Mouse (Mus musculus) cortical plate, adult 2 months (tissue): ENCODE results near the gene Rrh. TPM values are rescaled to one million over a fixed set of nuclear protein-coding genes. Genes with fewer than 3 reads are reported as not detected.

ENCODE experiments used
- H3K27ac ChIP-seq: fragments of 200-500 bp; 2 replicates; pipeline ENCODE4 v1.5.1; 2012; ENCODE audit warnings: low read length, control low read depth, inconsistent platforms; ENCODE audit not compliant: insufficient read depth
- H3K4me1 ChIP-seq: fragments of 200-500 bp; 2 replicates; pipeline ENCODE4 v1.6.1; 2011; ENCODE audit warnings: low read length; ENCODE audit not compliant: control insufficient read depth, insufficient read depth
- H3K4me3 ChIP-seq: fragments of 200-500 bp; 2 replicates; pipeline ENCODE4 v1.5.1; 2011; ENCODE audit warnings: mild to moderate bottlenecking, low read length, control low read depth; ENCODE audit not compliant: insufficient read depth
- CTCF ChIP-seq: fragments of 200-500 bp; IDR thresholded peaks from 2 replicates; pipeline ENCODE4 v1.5.1; 2011; ENCODE audit warnings: mild to moderate bottlenecking, control low read depth, low read length; ENCODE audit not compliant: insufficient read depth; ENCODE audit errors: extremely low read depth
- POLR2A ChIP-seq: fragments of 200-500 bp; IDR thresholded peaks from 2 replicates; pipeline ENCODE4 v1.6.1; 2011; ENCODE audit warnings: mild to moderate bottlenecking, low read length, control low read depth; ENCODE audit not compliant: insufficient read depth; ENCODE audit errors: extremely low read depth
- polyA plus RNA-seq: library from polyadenylated mRNA; depleted of rRNA; stranded (reverse); fragments of >200 nt; gene quantifications from 2 replicates; pipeline ENCODE4 v1.2.3, GENCODE M21; 2012; rRNA removed

The Rrh gene
- polyA plus RNA-seq, 1 experiment = 0.42 TPM

- no peaks in the 10 kb centered on the region for H3K4me1 ChIP-seq
- peak within 1 kb of the TSS; percentile 8; the same call in 1 of the 2 replicates for H3K4me3 ChIP-seq
- no peak within 1 kb of the TSS for H3K27ac ChIP-seq
- no peak for TF ChIP-seq POLR2A
- TF ChIP-seq CTCF = no peak
These were observed 67.5 kb downstream of the Rrh start, which contains the start of gene Egf for GRCm38 (mm10) chr3:129754650-129755604. Egf (minus strand) TSS chr3:129755316.

Other genes starting within 250 kb of the Rrh start
- 3.5 and 4.2 TPM in 2 replicates for gene Egf, start 67.3 kb downstream of the Rrh start, polyA plus RNA-seq
- gene Lrit3, start 18.6 kb downstream of the Rrh start, polyA plus RNA-seq = 0.10 and 0.11 TPM in 2 replicates
- gene Gar1, start 8.8 kb upstream of the Rrh start, polyA plus RNA-seq = 50.9 and 51.4 TPM in 2 replicates
- 0.04 TPM in 1 of 2 replicates, not detected in the other for gene Cfi, start 13.3 kb upstream of the Rrh start, polyA plus RNA-seq
- 27.9 and 29.0 TPM in 2 replicates for gene Pla2g12a, start 56.0 kb upstream of the Rrh start, polyA plus RNA-seq
- gene Casp6, start 78.8 kb upstream of the Rrh start, polyA plus RNA-seq = 13.8 and 15.7 TPM in 2 replicates
- gene Mcub, start 147.6 kb upstream of the Rrh start, polyA plus RNA-seq = 1.8 and 2.9 TPM in 2 replicates
- 53.8 and 57.7 TPM in 2 replicates for gene Sec24b, start 239.0 kb upstream of the Rrh start, polyA plus RNA-seq